Mouse (Mus musculus) testis, adult 2 months (tissue): ENCODE data around the gene Zdhhc8. TPM values are rescaled to one million over a fixed set of nuclear protein-coding genes. Genes with fewer than 3 reads are reported as not detected.
"Not testable (repeated sequence)": the region's sequence is repeated elsewhere in the genome, so short reads cannot be mapped to it uniquely, and the experiment has no call there.

Source experiments
- H3K27ac ChIP-seq: fragments of 200-500 bp; 2 replicates; pipeline ENCODE4 v1.5.1; 2012; ENCODE audit warnings: low read depth, low read length; ENCODE audit not compliant: control insufficient read depth, insufficient read depth
- H3K27me3 ChIP-seq: fragments of 200-500 bp; 2 replicates; pipeline ENCODE4 v1.6.1; 2012; ENCODE audit warnings: mild to moderate bottlenecking, low read length, moderate library complexity; ENCODE audit not compliant: control insufficient read depth, insufficient read depth
- H3K36me3 ChIP-seq: fragments of 200-500 bp; 2 replicates; pipeline ENCODE4 v1.6.1; 2012; ENCODE audit warnings: mild to moderate bottlenecking, low read length; ENCODE audit not compliant: control insufficient read depth, insufficient read depth
- H3K4me1 ChIP-seq: fragments of 200-500 bp; 2 replicates; pipeline ENCODE4 v1.6.1; 2012; ENCODE audit warnings: low read length; ENCODE audit not compliant: control insufficient read depth, insufficient read depth
- H3K4me3 ChIP-seq: fragments of 200-500 bp; 2 replicates; pipeline ENCODE4 v1.5.1; 2012; ENCODE audit warnings: low read depth, mild to moderate bottlenecking, low read length, moderate library complexity, mixed read lengths; ENCODE audit not compliant: control insufficient read depth
- CTCF ChIP-seq: fragments of 200-500 bp; IDR thresholded peaks from 2 replicates; pipeline ENCODE4 v1.5.1; 2012; ENCODE audit warnings: low read depth, mild to moderate bottlenecking, inconsistent platforms, low read length, moderate library complexity; ENCODE audit not compliant: control insufficient read depth, insufficient read depth, insufficient replicate concordance
- POLR2A ChIP-seq: fragments of 200-500 bp; IDR thresholded peaks from 2 replicates; pipeline ENCODE4 v1.6.1; 2012; ENCODE audit warnings: low read depth, mild to moderate bottlenecking, inconsistent platforms, low read length, moderate library complexity; ENCODE audit not compliant: control insufficient read depth
- polyA plus RNA-seq: library from polyadenylated mRNA; depleted of rRNA; stranded (reverse); fragments of >200 nt; gene quantifications from 2 replicates; pipeline ENCODE4 v1.2.3, GENCODE M21; 2012

Gene Zdhhc8
- polyA plus RNA-seq, 1 experiment: 4.3 TPM

GRCm38 (mm10) chr16:18202061-18202460, 32.9 kb downstream of the Zdhhc8 start:
- no peaks in the 10 kb centered on the region for H3K36me3 ChIP-seq
- TF ChIP-seq POLR2A (no peak), CTCF (no peak)
- no peak overlapping the region for H3K27ac ChIP-seq
- H3K4me1 ChIP-seq: no peaks in the 10 kb centered on the region
- H3K4me3 ChIP-seq: no peak overlapping the region
- H3K27me3 ChIP-seq: no peaks in the 10 kb centered on the region

GRCm38 (mm10) chr16:18201620-18202019, 33.3 kb downstream of the Zdhhc8 start:
- no peak for TF ChIP-seq POLR2A
- no peak for TF ChIP-seq CTCF
- Histone ChIP-seq H3K36me3 (no peaks in the 10 kb centered on the region), H3K27me3 (no peaks in the 10 kb centered on the region), H3K27ac (no peak overlapping the region), H3K4me1 (no peaks in the 10 kb centered on the region), H3K4me3 (no peak overlapping the region)

- Histone ChIP-seq H3K27ac (no peak overlapping the region), H3K4me1 (no peaks in the 10 kb centered on the region)
Measured at GRCm38 (mm10) chr16:18200062-18200461, 34.9 kb downstream of the Zdhhc8 start.

GRCm38 (mm10) chr16:18198365-18199098, 36.4 kb downstream of the Zdhhc8 start:
- Histone ChIP-seq H3K27ac (no peak overlapping the region), H3K36me3 (no peaks in the 10 kb centered on the region), H3K4me1 (no peaks in the 10 kb centered on the region), H3K27me3 (no peaks in the 10 kb centered on the region), H3K4me3 (no peak overlapping the region)
- TF ChIP-seq POLR2A (no peak), CTCF (no peak)

More at GRCm38 (mm10) chr16:18200062-18200461, 34.9 kb downstream of the Zdhhc8 start:
- no peaks in the 10 kb centered on the region for H3K36me3 ChIP-seq
- TF ChIP-seq POLR2A (no peak), CTCF (no peak)
- H3K4me3 ChIP-seq: no peak overlapping the region
- no peaks in the 10 kb centered on the region for H3K27me3 ChIP-seq

GRCm38 (mm10) chr16:18197881-18198280, 37.1 kb downstream of the Zdhhc8 start:
- no peak overlapping the region for H3K27ac ChIP-seq
- no peaks in the 10 kb centered on the region for H3K4me1 ChIP-seq
- TF ChIP-seq CTCF: no peak
- no peak for TF ChIP-seq POLR2A
- no peaks in the 10 kb centered on the region for H3K36me3 ChIP-seq
- H3K27me3 ChIP-seq: no peaks in the 10 kb centered on the region
- H3K4me3 ChIP-seq: no peak overlapping the region

- H3K27me3 ChIP-seq, H3K27ac ChIP-seq, H3K36me3 ChIP-seq, H3K4me1 ChIP-seq, H3K4me3 ChIP-seq: not testable (repeated sequence)
Measured at GRCm38 (mm10) chr16:18195561-18195960, 39.4 kb downstream of the Zdhhc8 start.

GRCm38 (mm10) chr16:18195068-18195467, 39.9 kb downstream of the Zdhhc8 start:
- no peak overlapping the region for H3K27ac ChIP-seq
- H3K4me3 ChIP-seq: no peak overlapping the region
- no peaks in the 10 kb centered on the region for H3K27me3 ChIP-seq
- no peaks in the 10 kb centered on the region for H3K4me1 ChIP-seq
- TF ChIP-seq POLR2A (no peak), CTCF (no peak)
- no peaks in the 10 kb centered on the region for H3K36me3 ChIP-seq
